Mouse (Mus musculus): ENCODE measurements around the gene Gm11077. TPM values are rescaled to one million over a fixed set of nuclear protein-coding genes. Genes with fewer than 3 reads are reported as not detected.

The Gm11077 gene
- polyA plus RNA-seq, 1 experiment from 2014 or later: not detected

GRCm38 (mm10) chr6:140750371-140751080 lies 21.4 kb downstream of the Gm11077 start:
- Histone ChIP-seq H3K36me3 (no peaks in the 10 kb centered on the region), H3K27me3 (no peaks in the 10 kb centered on the region), H3K4me2 (replicated peaks) (no peak overlapping the region), H3K4me3 (no peak overlapping the region), H3K27ac (no peak overlapping the region), H3K4me1 (no peaks in the 10 kb centered on the region), H3K9ac (no peak overlapping the region), H3K9me3 (peaks cover 3% of the 10 kb centered on the region; the same call in 1 of the 2 replicates)
- no peak for ATAC-seq (ENCODE audit: insufficient number of reproducible peaks, insufficient read depth, low FRiP score, low TSS enrichment)
- WGBS: 85% methylated on average over 8 of the region's 8 CpGs

- WGBS: 43% methylated on average over 9 of the region's 9 CpGs
- H3K4me3 ChIP-seq: no peak overlapping the region
- no peak for ATAC-seq (ENCODE audit: insufficient number of reproducible peaks, insufficient read depth, low FRiP score, low TSS enrichment)
- no peaks in the 10 kb centered on the region for H3K36me3 ChIP-seq
- no peak overlapping the region for H3K4me2 ChIP-seq (replicated peaks)
- H3K27ac ChIP-seq: no peak overlapping the region
- peaks cover 6% of the 10 kb centered on the region; the same call in 1 of the 2 replicates for H3K4me1 ChIP-seq
- H3K9ac ChIP-seq: no peak overlapping the region
- H3K9me3 ChIP-seq: no peaks in the 10 kb centered on the region
- no peaks in the 10 kb centered on the region for H3K27me3 ChIP-seq
These were observed 37.3 kb downstream of the Gm11077 start for GRCm38 (mm10) chr6:140766365-140766764.

DNA sequence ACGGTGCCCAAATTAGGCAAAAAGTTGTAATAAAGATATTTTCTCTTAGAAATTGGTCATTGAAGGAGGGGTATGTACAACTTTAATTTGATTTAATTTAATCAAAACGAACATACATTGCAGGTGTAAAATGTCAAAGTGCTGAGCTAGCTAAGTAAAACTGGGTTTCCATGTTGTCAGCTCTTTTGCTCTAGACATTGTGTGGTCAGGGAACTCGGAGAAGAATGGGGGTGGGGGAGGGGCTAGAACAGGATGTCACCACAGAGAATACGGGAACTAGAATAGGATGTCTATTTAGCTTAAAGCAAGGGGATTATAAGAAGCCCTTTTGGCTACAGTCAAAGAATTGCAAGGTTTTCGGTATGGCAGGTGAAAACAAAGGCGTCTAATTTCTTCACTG lies 38.2 kb downstream of the Gm11077 start:
- WGBS: 65% methylated on average over 6 of the region's 6 CpGs
- no peak for ATAC-seq (ENCODE audit: insufficient number of reproducible peaks, insufficient read depth, low FRiP score, low TSS enrichment)
- H3K4me2 ChIP-seq (replicated peaks): no peak overlapping the region

GRCm38 (mm10) chr6:140768180-140768579 lies 39.1 kb downstream of the Gm11077 start:
- Histone ChIP-seq H3K9me3 (no peaks in the 10 kb centered on the region), H3K36me3 (no peaks in the 10 kb centered on the region), H3K27me3 (no peaks in the 10 kb centered on the region), H3K4me3 (no peak overlapping the region), H3K4me2 (replicated peaks) (no peak overlapping the region), H3K27ac (no peak overlapping the region), H3K4me1 (peaks cover 6% of the 10 kb centered on the region; the same call in 1 of the 2 replicates), H3K9ac (no peak overlapping the region)
- no peak for ATAC-seq (ENCODE audit: insufficient number of reproducible peaks, insufficient read depth, low FRiP score, low TSS enrichment)
- 83% methylated on average over 8 of the region's 8 CpGs for WGBS

More for the DNA sequence above, 38.2 kb downstream of the Gm11077 start:
- Histone ChIP-seq H3K4me3 (no peak overlapping the region), H3K4me1 (peaks cover 6% of the 10 kb centered on the region; the same call in 1 of the 2 replicates), H3K9me3 (no peaks in the 10 kb centered on the region), H3K9ac (no peak overlapping the region), H3K27ac (no peak overlapping the region), H3K36me3 (no peaks in the 10 kb centered on the region), H3K27me3 (no peaks in the 10 kb centered on the region)

DNA sequence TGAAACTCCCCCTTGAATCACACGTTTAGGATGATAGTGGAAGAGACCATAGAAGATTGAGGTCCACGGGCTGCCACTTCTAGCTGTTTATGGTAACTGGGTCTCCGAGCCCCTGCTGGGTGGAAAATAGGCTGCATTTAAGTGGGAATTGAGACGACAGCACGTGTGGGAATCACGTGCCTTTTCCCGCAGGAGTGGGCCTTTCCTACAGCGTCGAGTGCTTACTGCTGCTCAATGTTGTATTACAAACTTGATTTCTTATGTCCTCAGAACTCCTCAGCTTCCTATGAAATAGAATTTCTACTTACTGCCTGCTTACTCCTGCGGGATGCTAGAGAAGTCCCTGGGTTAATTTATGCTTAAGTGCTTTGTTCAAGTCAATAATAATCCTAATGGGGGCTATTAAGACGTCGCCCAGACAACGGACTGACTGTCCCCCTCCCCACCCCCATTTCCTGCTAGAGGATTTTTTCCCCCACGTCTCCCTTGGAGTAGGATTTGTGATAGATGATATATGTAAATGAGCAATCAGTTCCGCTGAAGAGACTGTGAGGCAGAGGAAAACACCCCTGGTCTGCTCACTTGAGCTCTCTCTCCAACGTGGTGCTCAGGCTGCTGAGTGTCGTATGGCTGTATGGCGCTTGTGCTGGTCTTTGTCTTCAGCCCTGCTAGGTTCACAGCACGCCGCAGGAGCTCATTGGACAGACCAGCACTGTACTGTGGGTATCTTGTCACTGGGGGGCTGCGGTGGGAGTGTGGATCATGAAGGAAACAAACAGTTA lies 40.0 kb downstream of the Gm11077 start:
- H3K9me3 ChIP-seq: no peaks in the 10 kb centered on the region
- no peaks in the 10 kb centered on the region for H3K27me3 ChIP-seq
- peak; percentile 53 for ATAC-seq (ENCODE audit: insufficient number of reproducible peaks, insufficient read depth, low FRiP score, low TSS enrichment)
- H3K27ac ChIP-seq: no peak overlapping the region
- WGBS: 50% methylated on average over 21 of the region's 21 CpGs
- H3K36me3 ChIP-seq: no peaks in the 10 kb centered on the region
- H3K4me1 ChIP-seq: peaks cover 6% of the 10 kb centered on the region; the same call in 1 of the 2 replicates
- no peak overlapping the region for H3K4me3 ChIP-seq
- H3K4me2 ChIP-seq (replicated peaks): no peak overlapping the region
- no peak overlapping the region for H3K9ac ChIP-seq

DNA sequence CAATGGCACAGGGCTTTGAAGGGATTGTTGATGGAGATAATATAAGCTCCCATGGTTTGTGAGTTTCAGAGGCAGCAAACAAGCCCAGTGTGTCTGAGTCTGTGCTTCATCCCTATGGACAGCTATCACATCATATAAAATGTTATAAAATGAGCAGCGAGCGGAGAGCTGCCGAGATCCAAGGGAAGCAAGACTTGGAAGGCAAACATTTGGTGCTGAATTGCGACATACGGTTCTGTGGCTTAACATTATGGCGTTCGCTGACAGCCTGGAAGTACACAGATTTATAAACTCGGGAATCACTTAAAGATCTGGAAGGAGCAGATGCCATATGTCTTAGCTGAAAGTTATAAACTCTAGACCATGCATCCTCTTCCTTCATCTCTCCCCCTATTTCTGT lies 47.2 kb downstream of the Gm11077 start:
- Histone ChIP-seq H3K4me3 (no peak overlapping the region), H3K27ac (no peak overlapping the region), H3K4me1 (peaks cover 6% of the 10 kb centered on the region; the same call in 1 of the 2 replicates), H3K27me3 (no peaks in the 10 kb centered on the region; the same call in 1 of the 2 replicates), H3K9me3 (no peaks in the 10 kb centered on the region), H3K4me2 (replicated peaks) (no peak overlapping the region), H3K9ac (no peak overlapping the region), H3K36me3 (no peaks in the 10 kb centered on the region)
- 90% methylated on average over 8 of the region's 8 CpGs for WGBS
- no peak for ATAC-seq (ENCODE audit: insufficient number of reproducible peaks, insufficient read depth, low FRiP score, low TSS enrichment)

DNA sequence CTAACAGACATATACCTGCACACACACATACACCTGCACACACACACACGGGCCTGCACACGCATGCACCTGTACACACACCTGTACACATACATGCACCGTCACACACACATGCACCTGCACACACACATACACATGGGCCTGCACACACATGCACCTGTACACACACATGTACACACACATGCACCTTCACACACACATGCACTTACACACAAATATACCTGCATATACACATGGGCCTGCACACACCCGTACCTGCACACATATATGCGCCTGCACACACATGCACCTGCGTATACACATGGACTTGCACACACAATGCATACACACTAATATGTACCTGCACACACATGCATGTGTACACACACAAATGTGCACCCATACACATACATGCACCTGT lies 53.4 kb downstream of the Gm11077 start:
- Histone ChIP-seq H3K4me2 (replicated peaks) (no peak overlapping the region), H3K9ac (no peak overlapping the region), H3K27ac (no peak overlapping the region), H3K36me3 (no peaks in the 10 kb centered on the region), H3K4me3 (no peak overlapping the region), H3K27me3 (no peaks in the 10 kb centered on the region), H3K4me1 (peaks cover 6% of the 10 kb centered on the region; the same call in 1 of the 2 replicates), H3K9me3 (no peaks in the 10 kb centered on the region)
- ATAC-seq (ENCODE audit: insufficient number of reproducible peaks, insufficient read depth, low FRiP score, low TSS enrichment): 0 out of 2 replicates have a peak, but pooled peaks have one; percentile 15
- 96% methylated on average over 6 of the region's 6 CpGs for WGBS

- Histone ChIP-seq H3K9me3 (no peaks in the 10 kb centered on the region), H3K36me3 (no peaks in the 10 kb centered on the region), H3K4me1 (peaks cover 3% of the 10 kb centered on the region; the same call in 1 of the 2 replicates), H3K27ac (no peak overlapping the region), H3K9ac (no peak overlapping the region), H3K4me3 (no peak overlapping the region), H3K27me3 (no peaks in the 10 kb centered on the region), H3K4me2 (replicated peaks) (no peak overlapping the region)
- WGBS: 45% methylated on average over 2 of the region's 2 CpGs
- no peak for ATAC-seq (ENCODE audit: insufficient number of reproducible peaks, insufficient read depth, low FRiP score, low TSS enrichment)
These were observed 57.0 kb downstream of the Gm11077 start for GRCm38 (mm10) chr6:140786058-140786457.

- Histone ChIP-seq H3K9ac (no peak overlapping the region), H3K27ac (no peak overlapping the region), H3K36me3 (no peaks in the 10 kb centered on the region), H3K4me3 (no peak overlapping the region), H3K4me2 (replicated peaks) (no peak overlapping the region), H3K9me3 (no peaks in the 10 kb centered on the region), H3K27me3 (no peaks in the 10 kb centered on the region), H3K4me1 (no peaks in the 10 kb centered on the region)
- ATAC-seq (ENCODE audit: insufficient number of reproducible peaks, insufficient read depth, low FRiP score, low TSS enrichment): no peak
- 37% methylated on average over 3 of the region's 3 CpGs for WGBS
These were observed 60.8 kb downstream of the Gm11077 start for GRCm38 (mm10) chr6:140789850-140790249.

DNA sequence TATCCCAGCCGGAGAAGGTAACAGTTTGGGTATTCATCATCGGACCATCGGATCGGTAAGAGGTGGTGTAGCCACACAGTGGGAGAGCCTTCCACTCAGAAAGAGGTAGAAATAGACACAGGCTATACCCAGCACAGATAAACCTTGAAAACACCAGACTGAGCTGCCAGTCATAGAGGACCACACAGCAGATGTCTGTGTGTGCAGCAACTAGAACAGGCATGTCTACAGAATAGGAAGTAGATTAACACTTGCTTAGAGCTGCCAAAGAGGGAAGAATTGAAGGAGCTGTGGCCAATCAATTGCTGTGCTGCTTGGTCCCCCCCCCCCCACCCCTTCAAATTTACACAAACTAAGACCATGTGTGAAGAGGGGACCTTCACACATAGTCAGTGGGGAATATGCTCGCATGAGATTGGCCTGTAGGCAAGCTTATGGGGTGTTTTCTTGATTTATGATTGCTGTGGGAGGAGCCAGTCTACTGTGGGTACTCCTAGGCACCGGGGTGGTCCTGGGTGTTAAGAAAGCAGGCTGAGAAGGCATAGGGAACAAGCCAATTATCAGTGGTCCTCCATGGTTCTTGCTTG lies 64.7 kb downstream of the Gm11077 start:
- 86% methylated on average over 6 of the region's 6 CpGs for WGBS
- ATAC-seq (ENCODE audit: insufficient number of reproducible peaks, insufficient read depth, low FRiP score, low TSS enrichment): peak; percentile 35; the same call in 1 of the 2 replicates
- no peaks in the 10 kb centered on the region for H3K36me3 ChIP-seq
- H3K4me1 ChIP-seq: no peaks in the 10 kb centered on the region
- no peaks in the 10 kb centered on the region for H3K9me3 ChIP-seq
- H3K9ac ChIP-seq: no peak overlapping the region
- H3K27me3 ChIP-seq: no peaks in the 10 kb centered on the region
- no peak overlapping the region for H3K4me2 ChIP-seq (replicated peaks)
- no peak overlapping the region for H3K4me3 ChIP-seq
- no peak overlapping the region for H3K27ac ChIP-seq

DNA sequence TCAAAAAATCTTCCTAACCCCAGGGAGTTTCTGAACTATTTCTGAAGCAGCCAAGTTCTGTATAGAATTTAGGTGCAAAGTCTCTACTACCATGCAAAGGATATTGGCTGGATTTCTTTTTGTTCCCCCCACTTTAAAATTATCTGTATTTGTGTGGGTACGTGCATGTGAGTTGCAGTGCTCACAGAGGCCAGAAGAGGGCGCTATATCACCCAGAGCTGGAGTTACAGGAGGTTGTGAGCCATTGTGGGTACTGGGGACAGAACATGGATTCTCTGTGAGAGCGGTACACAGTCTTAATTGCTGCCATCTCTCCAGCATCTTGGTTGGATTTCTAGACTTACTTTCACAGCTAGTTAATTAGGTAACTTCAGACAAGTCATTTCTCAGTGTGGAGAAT lies 69.8 kb downstream of the Gm11077 start:
- no peak overlapping the region for H3K9ac ChIP-seq
- H3K4me2 ChIP-seq (replicated peaks): no peak overlapping the region
- WGBS: 66% methylated on average over 3 of the region's 3 CpGs

More for the DNA sequence above, 69.8 kb downstream of the Gm11077 start:
- no peaks in the 10 kb centered on the region for H3K4me1 ChIP-seq
- no peak overlapping the region for H3K4me3 ChIP-seq
- no peak for ATAC-seq (ENCODE audit: insufficient number of reproducible peaks, insufficient read depth, low FRiP score, low TSS enrichment)
- no peaks in the 10 kb centered on the region for H3K9me3 ChIP-seq
- no peaks in the 10 kb centered on the region for H3K27me3 ChIP-seq
- H3K36me3 ChIP-seq: no peaks in the 10 kb centered on the region
- H3K27ac ChIP-seq: no peak overlapping the region

All from embryonic facial prominence, embryonic 12.5 days (tissue).